Mouse (Mus musculus): ENCODE results near the gene Sprr2d. TPM values are rescaled to one million over a fixed set of nuclear protein-coding genes. Genes with fewer than 3 reads are reported as not detected.

Sprr2d gene
- polyA plus RNA-seq (2015; fragmentation: Nextera tagmentation; extraction: Ambion mirVana) = not detected in 2 replicates

DNA sequence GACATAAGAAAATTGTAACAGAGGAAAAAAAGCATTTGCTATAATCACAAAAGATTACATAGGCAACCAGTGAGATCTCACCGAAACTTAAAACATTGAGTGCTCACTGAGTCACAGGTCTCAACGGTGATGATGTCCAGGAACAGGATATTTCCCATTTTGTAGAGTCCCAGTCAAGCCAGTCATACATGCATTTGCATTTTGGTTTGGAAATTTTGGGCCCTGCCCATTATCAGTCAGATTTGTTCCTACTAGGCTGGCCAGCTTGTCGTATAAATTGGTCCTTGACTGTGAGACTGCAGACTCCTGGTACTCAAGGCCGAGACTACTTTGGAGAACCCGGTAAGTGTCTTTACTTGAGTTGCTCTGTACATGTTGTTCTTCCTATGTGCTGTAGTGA lies at the start of gene Sprr2d:
Sprr2d (plus strand) TSS at position 301 of the 400 bp plus-strand sequence.
- no peaks in the 10 kb centered on the region for H3K4me1 ChIP-seq (replicated peaks)
- WGBS = 96% methylated on average over 5 of the region's 5 CpGs
- no peaks in the 10 kb centered on the region for H3K36me3 ChIP-seq
- ATAC-seq (ENCODE audit: low FRiP score, low read depth) = no peak
- H3K4me3 ChIP-seq = no peak within 1 kb of the TSS
- H3K9ac ChIP-seq = no peak within 1 kb of the TSS
- H3K9me3 ChIP-seq = no peaks in the 10 kb centered on the region
- no peaks in the 10 kb centered on the region for H3K27me3 ChIP-seq
- no peak within 1 kb of the TSS for H3K27ac ChIP-seq (replicated peaks)
- no peak within 1 kb of the TSS for H3K4me2 ChIP-seq

DNA sequence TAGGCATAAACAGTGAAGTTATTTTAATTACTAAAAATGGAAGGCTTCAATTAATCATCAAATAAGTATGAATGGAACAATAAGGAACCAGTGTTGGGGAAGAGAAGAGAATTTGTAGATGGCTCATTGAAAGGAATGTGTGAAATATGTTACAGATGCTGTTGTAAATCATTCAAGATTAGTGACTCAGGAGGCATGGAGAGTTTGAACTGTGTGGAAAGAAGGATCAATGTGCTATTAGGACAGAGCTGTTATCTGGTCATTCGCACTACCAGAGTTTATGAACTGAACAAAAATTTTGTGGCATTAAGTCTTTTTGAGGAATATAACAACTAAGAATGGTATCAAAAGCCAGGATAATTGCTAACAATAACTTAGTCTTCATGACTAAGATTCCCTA lies 31.5 kb upstream of the Sprr2d start:
- no peaks in the 10 kb centered on the region for H3K27me3 ChIP-seq
- H3K36me3 ChIP-seq = no peaks in the 10 kb centered on the region
- WGBS = 97% methylated on average over 1 of the region's 1 CpGs
- ATAC-seq (ENCODE audit: low FRiP score, low read depth) = no peak
- no peaks in the 10 kb centered on the region for H3K4me1 ChIP-seq (replicated peaks)
- H3K4me3 ChIP-seq = no peak overlapping the region
- no peak overlapping the region for H3K4me2 ChIP-seq
- no peak overlapping the region for H3K9ac ChIP-seq
- no peaks in the 10 kb centered on the region for H3K9me3 ChIP-seq
- no peak overlapping the region for H3K27ac ChIP-seq (replicated peaks)

DNA sequence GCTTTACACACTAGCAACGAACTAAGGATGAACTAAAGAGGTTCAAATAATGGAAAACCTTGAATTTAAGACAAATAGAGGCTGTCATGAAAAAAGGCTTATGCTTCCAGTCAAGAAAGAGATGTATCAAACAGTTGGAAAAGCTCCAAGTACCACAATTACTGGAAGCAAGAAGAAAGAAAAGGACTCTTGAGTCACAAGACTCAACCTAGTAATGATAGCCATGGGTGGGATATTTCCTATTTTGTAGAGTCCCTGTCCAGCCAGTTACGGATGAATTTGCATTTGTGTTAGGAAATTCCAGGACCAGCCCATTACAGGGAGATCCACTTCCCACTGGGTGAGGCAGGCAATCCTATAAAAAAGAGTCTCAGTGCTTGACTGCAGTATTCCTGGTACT lies 22.6 kb upstream of the Sprr2d start, which contains the start of gene Sprr2b:
Sprr2b (plus strand) TSS at position 301 of the 400 bp plus-strand sequence.
- Histone ChIP-seq H3K9ac (no peak within 1 kb of the TSS), H3K36me3 (no peaks in the 10 kb centered on the region), H3K4me2 (no peak within 1 kb of the TSS), H3K9me3 (no peaks in the 10 kb centered on the region), H3K4me3 (no peak within 1 kb of the TSS), H3K27ac (replicated peaks) (no peak within 1 kb of the TSS), H3K27me3 (no peaks in the 10 kb centered on the region), H3K4me1 (replicated peaks) (no peaks in the 10 kb centered on the region)
- no peak for ATAC-seq (ENCODE audit: low FRiP score, low read depth)
- 79% methylated on average over 2 of the region's 2 CpGs for WGBS

DNA sequence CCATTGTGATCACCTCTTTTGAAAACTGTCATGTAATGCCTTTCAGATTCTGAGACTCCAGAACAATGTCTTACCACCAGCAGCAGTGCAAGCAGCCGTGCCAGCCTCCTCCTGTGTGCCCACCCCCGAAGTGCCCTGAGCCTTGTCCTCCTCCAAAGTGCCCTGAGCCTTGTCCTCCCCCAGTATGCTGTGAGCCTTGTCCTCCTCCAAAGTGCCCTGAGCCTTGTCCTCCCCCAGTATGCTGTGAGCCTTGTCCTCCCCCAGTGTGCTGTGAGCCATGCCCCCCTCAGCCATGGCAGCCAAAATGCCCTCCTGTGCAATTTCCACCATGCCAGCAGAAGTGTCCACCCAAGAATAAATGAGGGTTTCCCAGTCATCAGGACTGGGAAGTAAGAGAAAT lies 21.6 kb upstream of the Sprr2d start:
- Histone ChIP-seq H3K4me2 (no peak overlapping the region), H3K36me3 (no peaks in the 10 kb centered on the region), H3K27ac (replicated peaks) (no peak overlapping the region), H3K27me3 (no peaks in the 10 kb centered on the region), H3K4me3 (no peak overlapping the region), H3K9ac (no peak overlapping the region), H3K9me3 (no peaks in the 10 kb centered on the region), H3K4me1 (replicated peaks) (no peaks in the 10 kb centered on the region)
- no peak for ATAC-seq (ENCODE audit: low FRiP score, low read depth)
- 61% methylated on average over 2 of the region's 2 CpGs for WGBS

DNA sequence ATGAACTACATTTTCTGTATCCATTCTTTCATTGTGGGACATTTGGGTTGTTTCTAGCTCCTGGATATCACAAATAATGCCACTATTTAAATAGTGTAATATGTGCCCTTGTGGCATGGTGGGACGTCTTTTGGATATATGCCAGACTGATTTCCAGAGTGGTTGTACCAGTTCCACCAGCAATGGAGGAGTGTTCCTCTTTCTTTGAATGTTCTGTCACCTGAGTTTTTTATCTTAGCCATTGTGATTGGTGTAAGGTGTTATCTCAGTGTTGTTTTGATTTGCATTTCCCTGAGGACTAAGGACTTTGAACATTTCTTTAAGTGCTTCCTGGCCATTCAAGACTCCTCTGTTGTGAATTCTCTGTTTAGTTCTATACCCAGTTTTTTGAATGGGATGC lies 2.7 kb upstream of the Sprr2d start:
- Histone ChIP-seq H3K9ac (no peak overlapping the region), H3K9me3 (no peaks in the 10 kb centered on the region), H3K4me3 (no peak overlapping the region), H3K4me1 (replicated peaks) (no peaks in the 10 kb centered on the region), H3K4me2 (no peak overlapping the region), H3K27me3 (no peaks in the 10 kb centered on the region), H3K36me3 (no peaks in the 10 kb centered on the region), H3K27ac (replicated peaks) (no peak overlapping the region)
- WGBS = 94% methylated on average over 1 of the region's 1 CpGs
- no peak for ATAC-seq (ENCODE audit: low FRiP score, low read depth)

DNA sequence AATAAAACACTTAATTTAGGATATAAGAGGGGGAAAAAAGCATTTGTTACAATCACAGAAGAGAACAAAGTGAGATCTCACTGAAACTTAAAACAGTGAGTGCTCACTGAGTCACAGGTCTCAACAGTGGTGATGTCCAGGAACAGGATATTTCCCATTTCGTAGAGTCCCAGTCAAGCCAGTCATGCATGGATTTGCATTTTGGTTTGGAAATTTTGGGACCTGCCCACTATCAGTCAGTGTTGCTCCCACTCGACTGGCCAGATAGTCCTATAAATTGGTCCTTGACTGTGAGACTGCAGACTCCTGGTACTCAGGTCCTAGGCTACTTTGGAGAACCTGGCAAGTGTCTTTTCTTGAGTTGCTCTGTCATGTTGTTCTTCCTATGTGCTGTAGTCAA lies 12.9 kb downstream of the Sprr2d start, which contains the start of gene Sprr2e:
Sprr2e (plus strand) TSS at position 301 of the 400 bp plus-strand sequence.
- H3K4me2 ChIP-seq = no peak within 1 kb of the TSS
- no peaks in the 10 kb centered on the region for H3K4me1 ChIP-seq (replicated peaks)
- 90% methylated on average over 2 of the region's 2 CpGs for WGBS
- no peak within 1 kb of the TSS for H3K9ac ChIP-seq
- H3K36me3 ChIP-seq = no peaks in the 10 kb centered on the region
- no peaks in the 10 kb centered on the region for H3K27me3 ChIP-seq
- H3K4me3 ChIP-seq = no peak within 1 kb of the TSS
- H3K9me3 ChIP-seq = no peaks in the 10 kb centered on the region
- no peak within 1 kb of the TSS for H3K27ac ChIP-seq (replicated peaks)
- no peak for ATAC-seq (ENCODE audit: low FRiP score, low read depth)

DNA sequence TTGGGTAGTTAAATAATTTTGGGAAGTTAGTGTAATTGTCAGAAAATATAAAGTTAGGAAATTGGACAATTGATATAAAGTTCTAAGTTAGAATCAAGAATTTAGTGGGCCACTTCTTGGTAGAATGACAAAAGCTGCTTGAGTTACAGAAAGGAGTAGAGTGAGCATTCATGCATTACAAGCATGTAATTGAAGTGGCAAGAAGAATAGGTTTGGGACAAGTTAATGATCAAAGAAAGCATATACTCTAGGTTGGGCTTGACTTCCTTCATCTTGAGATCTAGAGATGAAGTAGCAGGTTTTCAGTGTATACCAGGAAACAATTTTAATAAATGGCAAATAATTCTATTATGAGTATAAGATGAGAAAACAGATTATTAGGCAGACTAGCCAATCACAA lies 22.7 kb downstream of the Sprr2d start:
- H3K4me3 ChIP-seq = no peak overlapping the region
- no peak for ATAC-seq (ENCODE audit: low FRiP score, low read depth)
- 0 out of 2 replicates have a peak, but pooled peaks cover 4% of the 10 kb centered on the region for H3K9me3 ChIP-seq
- H3K4me1 ChIP-seq (replicated peaks) = no peaks in the 10 kb centered on the region
- H3K4me2 ChIP-seq = no peak overlapping the region
- no peak overlapping the region for H3K9ac ChIP-seq
- no peak overlapping the region for H3K27ac ChIP-seq (replicated peaks)
- H3K36me3 ChIP-seq = no peaks in the 10 kb centered on the region
- H3K27me3 ChIP-seq = no peaks in the 10 kb centered on the region

DNA sequence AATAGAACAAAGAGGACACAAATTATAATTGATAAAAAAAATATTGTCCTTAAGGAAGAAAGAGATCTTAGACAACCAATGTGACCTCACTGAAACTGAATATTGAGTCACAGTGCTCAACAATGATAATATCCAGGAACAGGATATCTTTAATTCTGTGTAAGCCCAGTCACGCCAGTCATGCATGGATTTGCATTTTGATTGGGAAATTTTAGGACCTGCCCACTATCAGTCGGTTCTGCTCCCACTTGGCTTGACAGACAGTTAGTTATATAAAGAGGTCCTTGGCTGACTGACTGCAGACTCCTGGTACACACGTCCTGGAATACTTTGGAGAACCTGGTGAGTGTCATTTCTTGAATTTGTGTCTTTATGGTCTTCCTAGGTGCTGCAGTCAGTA lies 25.9 kb downstream of the Sprr2d start, which contains the start of gene Sprr2f:
Sprr2f (plus strand) TSS at position 301 of the 400 bp plus-strand sequence.
- Histone ChIP-seq H3K4me2 (no peak within 1 kb of the TSS), H3K4me3 (no peak within 1 kb of the TSS), H3K9me3 (no peaks in the 10 kb centered on the region), H3K27me3 (no peaks in the 10 kb centered on the region), H3K9ac (no peak within 1 kb of the TSS), H3K4me1 (replicated peaks) (no peaks in the 10 kb centered on the region), H3K27ac (replicated peaks) (no peak within 1 kb of the TSS), H3K36me3 (no peaks in the 10 kb centered on the region)
- 68% methylated on average over 3 of the region's 3 CpGs for WGBS
- no peak for ATAC-seq (ENCODE audit: low FRiP score, low read depth)

DNA sequence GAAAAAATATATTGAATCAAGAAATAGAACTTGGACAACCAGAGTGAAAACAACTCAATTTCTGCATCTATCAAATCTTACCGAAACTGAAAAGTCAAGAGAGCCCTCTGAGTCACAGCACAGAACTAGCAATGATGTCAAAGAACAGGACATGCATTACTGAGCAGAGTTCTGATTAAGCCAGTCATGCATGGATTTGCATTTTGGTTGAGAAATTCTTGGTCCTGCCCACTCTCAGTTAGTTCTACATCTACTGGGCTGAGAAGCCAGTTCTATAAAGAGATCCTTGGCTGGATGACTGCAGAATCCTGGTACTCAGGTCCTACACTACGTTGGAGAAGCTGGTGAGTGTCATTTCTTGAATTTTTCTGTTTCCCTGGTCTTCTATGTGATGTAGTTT lies 34.7 kb downstream of the Sprr2d start:
- no peak for ATAC-seq (ENCODE audit: low FRiP score, low read depth)
- WGBS = 81% methylated on average over 2 of the region's 2 CpGs
- Histone ChIP-seq H3K4me3 (no peak overlapping the region), H3K4me2 (no peak overlapping the region), H3K4me1 (replicated peaks) (no peaks in the 10 kb centered on the region), H3K9ac (no peak overlapping the region), H3K27ac (replicated peaks) (no peak overlapping the region), H3K36me3 (no peaks in the 10 kb centered on the region), H3K27me3 (no peaks in the 10 kb centered on the region), H3K9me3 (no peaks in the 10 kb centered on the region)

DNA sequence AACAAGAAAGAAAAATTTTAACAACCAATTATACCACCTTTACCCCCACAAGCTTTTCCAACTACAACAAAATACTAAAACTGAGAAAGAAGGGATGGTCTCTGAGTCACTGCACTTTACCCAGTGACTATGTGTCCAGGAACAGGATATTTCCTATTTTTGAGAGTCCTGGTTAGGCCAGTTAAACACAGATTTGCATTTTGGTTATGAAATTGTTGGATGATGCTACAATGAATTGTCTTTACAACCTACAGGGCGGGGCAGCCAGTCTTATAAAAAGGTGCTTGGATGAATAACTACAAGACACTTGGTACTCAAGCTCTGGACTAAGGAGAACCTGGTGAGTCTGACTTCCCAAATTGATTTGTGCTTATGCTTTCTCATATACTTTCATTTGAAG lies 46.4 kb downstream of the Sprr2d start, which contains the start of gene Sprr2h:
Sprr2h (plus strand) TSS at position 301 of the 400 bp plus-strand sequence.
- Histone ChIP-seq H3K27ac (replicated peaks) (no peak within 1 kb of the TSS), H3K9me3 (no peaks in the 10 kb centered on the region), H3K36me3 (no peaks in the 10 kb centered on the region), H3K27me3 (no peaks in the 10 kb centered on the region), H3K9ac (no peak within 1 kb of the TSS), H3K4me1 (replicated peaks) (no peaks in the 10 kb centered on the region), H3K4me2 (no peak within 1 kb of the TSS), H3K4me3 (no peak within 1 kb of the TSS)
- WGBS = 98% methylated on average over 1 of the region's 1 CpGs
- no peak for ATAC-seq (ENCODE audit: low FRiP score, low read depth)

Other genes with a start within 250 kb of the Sprr2d start
- gene Prr9, start 215.2 kb upstream of the Sprr2d start, polyA plus RNA-seq (2015; fragmentation: Nextera tagmentation; extraction: Ambion mirVana) = not detected in 2 replicates
- not detected in 2 replicates for gene Lelp1, start 196.4 kb upstream of the Sprr2d start, polyA plus RNA-seq (2015; fragmentation: Nextera tagmentation; extraction: Ambion mirVana)
- gene Sprr2a1, start 123.3 kb upstream of the Sprr2d start, polyA plus RNA-seq (2015; fragmentation: Nextera tagmentation; extraction: Ambion mirVana) = not detected in 2 replicates
- gene Sprr2a2, start 123.2 kb upstream of the Sprr2d start, polyA plus RNA-seq (2015; fragmentation: Nextera tagmentation; extraction: Ambion mirVana) = 0.29 TPM in 1 of 2 replicates, not detected in the other
- not detected in 2 replicates for gene Sprr2a3, start 53.7 kb upstream of the Sprr2d start, polyA plus RNA-seq (2015; fragmentation: Nextera tagmentation; extraction: Ambion mirVana)
- 0.63 TPM in 1 of 2 replicates, not detected in the other for gene Sprr2b, start 22.5 kb upstream of the Sprr2d start, polyA plus RNA-seq (2015; fragmentation: Nextera tagmentation; extraction: Ambion mirVana)
- gene Sprr2e, start 13.0 kb downstream of the Sprr2d start, polyA plus RNA-seq (2015; fragmentation: Nextera tagmentation; extraction: Ambion mirVana) = not detected in 2 replicates
- gene Sprr2f, start 26.0 kb downstream of the Sprr2d start, polyA plus RNA-seq (2015; fragmentation: Nextera tagmentation; extraction: Ambion mirVana) = not detected in 2 replicates
- gene Sprr2h, start 46.5 kb downstream of the Sprr2d start, polyA plus RNA-seq (2015; fragmentation: Nextera tagmentation; extraction: Ambion mirVana) = not detected in 2 replicates
- not detected in 2 replicates for gene Sprr2i, start 68.9 kb downstream of the Sprr2d start, polyA plus RNA-seq (2015; fragmentation: Nextera tagmentation; extraction: Ambion mirVana)
- not detected in 2 replicates for gene Sprr2j-ps, start 78.9 kb downstream of the Sprr2d start, polyA plus RNA-seq (2015; fragmentation: Nextera tagmentation; extraction: Ambion mirVana)
- gene Gm9774, start 90.3 kb downstream of the Sprr2d start, polyA plus RNA-seq (2015; fragmentation: Nextera tagmentation; extraction: Ambion mirVana) = 6.2 and 10.3 TPM in 2 replicates
- gene Sprr2k, start 93.4 kb downstream of the Sprr2d start, polyA plus RNA-seq (2015; fragmentation: Nextera tagmentation; extraction: Ambion mirVana) = not detected in 2 replicates
- not detected in 2 replicates for gene Sprr1b, start 99.6 kb downstream of the Sprr2d start, polyA plus RNA-seq (2015; fragmentation: Nextera tagmentation; extraction: Ambion mirVana)
- gene Sprr3, start 119.6 kb downstream of the Sprr2d start, polyA plus RNA-seq (2015; fragmentation: Nextera tagmentation; extraction: Ambion mirVana) = not detected in 2 replicates
- gene Sprr1a, start 146.8 kb downstream of the Sprr2d start, polyA plus RNA-seq (2015; fragmentation: Nextera tagmentation; extraction: Ambion mirVana) = not detected in 2 replicates
- gene Sprr4, start 161.4 kb downstream of the Sprr2d start, polyA plus RNA-seq (2015; fragmentation: Nextera tagmentation; extraction: Ambion mirVana) = not detected in 2 replicates
- not detected in 2 replicates for gene 2310046K23Rik, start 195.4 kb downstream of the Sprr2d start, polyA plus RNA-seq (2015; fragmentation: Nextera tagmentation; extraction: Ambion mirVana)
- not detected in 2 replicates for gene Ivl, start 234.6 kb downstream of the Sprr2d start, polyA plus RNA-seq (2015; fragmentation: Nextera tagmentation; extraction: Ambion mirVana)
- not detected in 2 replicates for gene Smcp, start 249.9 kb downstream of the Sprr2d start, polyA plus RNA-seq (2015; fragmentation: Nextera tagmentation; extraction: Ambion mirVana)